Mouse (Mus musculus): Measurements from ENCODE around the gene Rwdd1.

- TF ChIP-seq CEBPB (IDR thresholded peaks at IDR 0.05; ENCODE audit: low read depth) (no peak), CTCF (IDR thresholded peaks at IDR 0.05; ENCODE audit: control insufficient read depth, insufficient read depth, insufficient read length) (no peak), MYOG (IDR thresholded peaks at IDR 0.05; ENCODE audit: control insufficient read depth, extremely low read depth, insufficient read length) (no peak), MYOD1 (IDR thresholded peaks at IDR 0.05; ENCODE audit: control insufficient read depth, insufficient read length, low read depth) (no peak), USF1 (IDR thresholded peaks at IDR 0.05; ENCODE audit: low read depth) (no peak)
Measured at GRCm38 (mm10) chr10:33998397-33998796, 21.0 kb downstream of the Rwdd1 start.
